Mouse (Mus musculus) layer of hippocampus, adult 2 months (tissue): ENCODE results near the gene Vstm4. TPM values are rescaled to one million over a fixed set of nuclear protein-coding genes. Genes with fewer than 3 reads are reported as not detected.

ENCODE experiments used
- DNase-seq, 2 experiments: peaks; one replicate each; pipeline ENCODE4 v3.0.0; 2022; ENCODE audit warnings: low spot score in 2 of 2
- H3K27ac ChIP-seq: fragments of 200-600 bp; 2 replicates; pipeline ENCODE4 v1.8.1; 2022
- H3K4me3 ChIP-seq: fragments of 200-600 bp; 2 replicates; pipeline ENCODE4 v1.8.1; 2022; ENCODE audit warnings: mild to moderate bottlenecking
- CTCF ChIP-seq: fragments of 200-600 bp; conservative IDR thresholded peaks from 2 replicates; pipeline ENCODE4 v1.8.1; 2022; ENCODE audit warnings: antibody characterized with exemption, mild to moderate bottlenecking, moderate library complexity
- total RNA-seq, 2 experiments: library from RNA; stranded (reverse); gene quantifications; 2 replicates each; pipeline ENCODE4 v1.2.3; 2021

Vstm4 gene
- total RNA-seq, 2 experiments from 2014 or later = 3.3 to 3.6 TPM

GRCm38 (mm10) chr14:32917919-32918318 is 61.4 kb downstream of the Vstm4 start:
- no peak overlapping the region for H3K4me3 ChIP-seq
- no peak for DNase-seq
- TF ChIP-seq CTCF = no peak
- H3K27ac ChIP-seq = no peak overlapping the region

GRCm38 (mm10) chr14:32923871-32924270 is 67.3 kb downstream of the Vstm4 start:
- H3K27ac ChIP-seq = no peak overlapping the region
- TF ChIP-seq CTCF = no peak
- H3K4me3 ChIP-seq = no peak overlapping the region
- no peak for DNase-seq

GRCm38 (mm10) chr14:32931709-32932108 is 75.2 kb downstream of the Vstm4 start:
- no peak for DNase-seq
- TF ChIP-seq CTCF = no peak

GRCm38 (mm10) chr14:32932220-32932619 is 75.7 kb downstream of the Vstm4 start:
- no peak overlapping the region for H3K27ac ChIP-seq
- no peak for DNase-seq
- TF ChIP-seq CTCF = no peak

More at GRCm38 (mm10) chr14:32931709-32932108, 75.2 kb downstream of the Vstm4 start:
- no peak overlapping the region for H3K4me3 ChIP-seq
- H3K27ac ChIP-seq = no peak overlapping the region

GRCm38 (mm10) chr14:32934064-32934463 is 77.5 kb downstream of the Vstm4 start:
- Histone ChIP-seq H3K4me3 (no peak overlapping the region), H3K27ac (no peak overlapping the region)
- DNase-seq = no peak
- no peak for TF ChIP-seq CTCF

More at GRCm38 (mm10) chr14:32932220-32932619, 75.7 kb downstream of the Vstm4 start:
- H3K4me3 ChIP-seq = no peak overlapping the region

GRCm38 (mm10) chr14:32939217-32939616 is 82.7 kb downstream of the Vstm4 start:
- DNase-seq = no peak
- no peak for TF ChIP-seq CTCF

GRCm38 (mm10) chr14:32947512-32947911 is 91.0 kb downstream of the Vstm4 start:
- Histone ChIP-seq H3K4me3 (no peak overlapping the region), H3K27ac (no peak overlapping the region)
- peak; percentile 55 to 56 for DNase-seq
- no peak for TF ChIP-seq CTCF

More at GRCm38 (mm10) chr14:32939217-32939616, 82.7 kb downstream of the Vstm4 start:
- H3K27ac ChIP-seq = no peak overlapping the region
- H3K4me3 ChIP-seq = no peak overlapping the region

- no peak for DNase-seq
- H3K27ac ChIP-seq = no peak overlapping the region
- TF ChIP-seq CTCF = no peak
- no peak overlapping the region for H3K4me3 ChIP-seq
Observed at GRCm38 (mm10) chr14:32950312-32951301, 94.1 kb downstream of the Vstm4 start.

- H3K27ac ChIP-seq = no peak overlapping the region
- DNase-seq = no peak
- H3K4me3 ChIP-seq = no peak overlapping the region
- TF ChIP-seq CTCF = no peak
Observed at GRCm38 (mm10) chr14:32956486-32956885, 99.9 kb downstream of the Vstm4 start.

GRCm38 (mm10) chr14:32958671-32959070 is 102.1 kb downstream of the Vstm4 start:
- Histone ChIP-seq H3K4me3 (no peak overlapping the region), H3K27ac (no peak overlapping the region)
- DNase-seq = no peak
- TF ChIP-seq CTCF = no peak

- DNase-seq = peak; percentile 74 to 83
- peak; percentile 96 for TF ChIP-seq CTCF
- Histone ChIP-seq H3K27ac (no peak overlapping the region), H3K4me3 (no peak overlapping the region)
Observed at GRCm38 (mm10) chr14:32960481-32960880, 103.9 kb downstream of the Vstm4 start.

GRCm38 (mm10) chr14:32964742-32965141 is 108.2 kb downstream of the Vstm4 start:
- DNase-seq = no peak
- Histone ChIP-seq H3K27ac (no peak overlapping the region), H3K4me3 (no peak overlapping the region)
- no peak for TF ChIP-seq CTCF

- TF ChIP-seq CTCF = no peak
- DNase-seq = no peak
- Histone ChIP-seq H3K4me3 (no peak overlapping the region), H3K27ac (no peak overlapping the region)
Observed at GRCm38 (mm10) chr14:32970700-32971099, 114.1 kb downstream of the Vstm4 start.
